Mouse (Mus musculus): ENCODE results near the gene Syk. TPM values are rescaled to one million over a fixed set of nuclear protein-coding genes. Genes with fewer than 3 reads are reported as not detected.

The Syk gene
- 0.36 TPM for polyA plus RNA-seq (2014; fragmentation: Illumina TruSeq; extraction: RNeasy Lipid Tissue Mini Kit (QIAGEN cat#74804); ENCODE audit: low read depth, low replicate concordance)

GRCm38 (mm10) chr13:52582878-52583661 lies at the start of gene Syk:
Gene Syk, plus strand, starts transcription at chr13:52583173.

Other genes with a start within 250 kb of the Syk start
- gene Diras2, start 51.9 kb upstream of the Syk start, polyA plus RNA-seq (2014; fragmentation: Illumina TruSeq; extraction: RNeasy Lipid Tissue Mini Kit (QIAGEN cat#74804); ENCODE audit: low read depth, low replicate concordance): not detected

Measured in kidney, adult 10 weeks (tissue).